Mouse (Mus musculus) embryonic facial prominence, embryonic 11.5 days (tissue): ENCODE data around the gene Fam83e. TPM values are rescaled to one million over a fixed set of nuclear protein-coding genes. Genes with fewer than 3 reads are reported as not detected.

ENCODE experiments used
- ATAC-seq: fragments of 200-750 bp; cut with Nextera tagmentation; replicated peaks from 2 replicates; pipeline ENCODE4 v1.8.0; 2017; ENCODE audit warnings: low read depth; ENCODE audit not compliant: insufficient number of reproducible peaks, low FRiP score, low TSS enrichment
- DNase-seq: peaks from one replicate; pipeline ENCODE4 v3.0.0-alpha.2; 2015; ENCODE audit warnings: low spot score
- H3K27ac ChIP-seq: fragments of 300-500 bp; sonication (generic); replicated peaks from 2 replicates; pipeline ENCODE4 v1.5.1; 2014; ENCODE audit warnings: mild to moderate bottlenecking, low read depth, low read length, control low read depth
- H3K27me3 ChIP-seq: fragments of 300-500 bp; sonication (generic); 2 replicates; pipeline ENCODE4 v1.6.1; 2014; ENCODE audit warnings: mild to moderate bottlenecking, low read length, moderate library complexity, mixed read lengths; ENCODE audit not compliant: control insufficient read depth, insufficient read depth
- H3K36me3 ChIP-seq: fragments of 300-500 bp; sonication (generic); replicated peaks from 2 replicates; pipeline ENCODE4 v1.6.1; 2014; ENCODE audit warnings: low read depth, mild to moderate bottlenecking, low read length, moderate library complexity, mixed read lengths; ENCODE audit not compliant: control insufficient read depth, insufficient read depth
- H3K4me1 ChIP-seq: fragments of 300-500 bp; sonication (generic); 2 replicates; pipeline ENCODE4 v1.6.1; 2014; ENCODE audit warnings: low read length, mixed read lengths; ENCODE audit not compliant: control insufficient read depth, insufficient read depth
- H3K4me2 ChIP-seq: fragments of 300-500 bp; sonication (generic); 2 replicates; pipeline ENCODE4 v1.6.1; 2014; ENCODE audit warnings: low read depth, mild to moderate bottlenecking, control low read depth, low read length, moderate library complexity
- H3K4me3 ChIP-seq: fragments of 300-500 bp; sonication (generic); 2 replicates; pipeline ENCODE4 v1.5.1; 2014; ENCODE audit warnings: low read depth, low read length, control low read depth
- H3K9ac ChIP-seq: fragments of 300-500 bp; sonication (generic); replicated peaks from 2 replicates; pipeline ENCODE4 v1.6.1; 2014; ENCODE audit warnings: mild to moderate bottlenecking, control low read depth, low read length
- H3K9me3 ChIP-seq: fragments of 300-500 bp; sonication (generic); replicated peaks from 2 replicates; pipeline ENCODE4 v1.6.1; 2016; ENCODE audit warnings: mild to moderate bottlenecking, low read length, inconsistent platforms, mixed read lengths; ENCODE audit not compliant: control insufficient read depth
- WGBS: fragments of 180-500 bp; shearing (Covaris S2); extraction: QIAGEN DNeasy Blood & Tissue Kit; methylation state at CpG from one replicate; pipeline ENCODE4 v1.1.7; 2014; 5-methylcytosine and 5-hydroxymethylcytosine counted together
- polyA plus RNA-seq: library from polyadenylated mRNA; unstranded; fragments of >200 nt; fragmentation: Nextera tagmentation; extraction: Ambion mirVana; gene quantifications from 2 replicates; pipeline ENCODE4 v1.2.1, GENCODE M21; 2014

Fam83e gene
- polyA plus RNA-seq, 1 experiment from 2014 or later = 0.21 TPM

GRCm38 (mm10) chr7:45713881-45714520, 7.0 kb upstream of the Fam83e start:
- WGBS = 89% methylated on average over 6 of the region's 6 CpGs
- H3K27ac ChIP-seq = no peak overlapping the region
- H3K36me3 ChIP-seq = peaks cover 11% of the 10 kb centered on the region
- no peak for ATAC-seq
- DNase-seq = no peak
- no peaks in the 10 kb centered on the region for H3K9me3 ChIP-seq
- peak overlapping the region; percentile 85; the same call in 1 of the 2 replicates for H3K4me2 ChIP-seq
- peak overlapping the region; percentile 28 for H3K9ac ChIP-seq
- no peaks in the 10 kb centered on the region for H3K27me3 ChIP-seq
- H3K4me3 ChIP-seq = peak overlapping the region; percentile 67; the same call in 1 of the 2 replicates
- peaks cover 10% of the 10 kb centered on the region for H3K4me1 ChIP-seq

- Histone ChIP-seq H3K4me2 (peak overlapping the region; percentile 85), H3K27me3 (no peaks in the 10 kb centered on the region), H3K27ac (no peak overlapping the region), H3K4me3 (peak overlapping the region; percentile 67), H3K9ac (peak overlapping the region; percentile 65), H3K9me3 (no peaks in the 10 kb centered on the region), H3K36me3 (peaks cover 13% of the 10 kb centered on the region), H3K4me1 (peaks cover 10% of the 10 kb centered on the region)
- 8% methylated on average over 14 of the region's 14 CpGs for WGBS
- ATAC-seq (no peak; the same call in none of the 2 replicates), DNase-seq (no peak)
These were observed 6.4 kb upstream of the Fam83e start for GRCm38 (mm10) chr7:45714630-45715089.

- DNase-seq (peak; percentile 98), ATAC-seq (peak; percentile 86)
- peaks cover 17% of the 10 kb centered on the region for H3K36me3 ChIP-seq
- H3K27me3 ChIP-seq = no peaks in the 10 kb centered on the region
- no peaks in the 10 kb centered on the region for H3K9me3 ChIP-seq
- H3K4me1 ChIP-seq = peaks cover 10% of the 10 kb centered on the region
- H3K9ac ChIP-seq = peak within 1 kb of the TSS; percentile 65
- H3K4me3 ChIP-seq = peak within 1 kb of the TSS; percentile 67
- peak within 1 kb of the TSS; percentile 85 for H3K4me2 ChIP-seq
- 8% methylated on average over 34 of the region's 34 CpGs for WGBS
- H3K27ac ChIP-seq = no peak within 1 kb of the TSS
These were observed 5.8 kb upstream of the Fam83e start, which contains the start of gene Rpl18 for GRCm38 (mm10) chr7:45715090-45715708. Gene Rpl18, plus strand, starts transcription at chr7:45715457.

GRCm38 (mm10) chr7:45715741-45716459, 5.1 kb upstream of the Fam83e start:
- Histone ChIP-seq H3K4me2 (peak overlapping the region; percentile 19), H3K4me1 (peaks cover 10% of the 10 kb centered on the region), H3K36me3 (peaks cover 21% of the 10 kb centered on the region), H3K9me3 (no peaks in the 10 kb centered on the region), H3K9ac (peak overlapping the region; percentile 5), H3K4me3 (no peak overlapping the region), H3K27ac (no peak overlapping the region), H3K27me3 (no peaks in the 10 kb centered on the region)
- ATAC-seq = no peak
- WGBS = 85% methylated on average over 19 of the region's 19 CpGs
- DNase-seq = no peak

- WGBS = 81% methylated on average over 3 of the region's 3 CpGs
- Histone ChIP-seq H3K4me3 (peak overlapping the region; percentile 87), H3K4me1 (peaks cover 10% of the 10 kb centered on the region), H3K9ac (no peak overlapping the region; the same call in 1 of the 2 replicates), H3K27ac (no peak overlapping the region), H3K36me3 (peaks cover 24% of the 10 kb centered on the region), H3K9me3 (no peaks in the 10 kb centered on the region), H3K4me2 (peak overlapping the region; percentile 71), H3K27me3 (no peaks in the 10 kb centered on the region)
- ATAC-seq (no peak), DNase-seq (no peak)
These were observed 4.6 kb upstream of the Fam83e start for GRCm38 (mm10) chr7:45716460-45716857.

- H3K4me1 ChIP-seq = peaks cover 10% of the 10 kb centered on the region
- peaks cover 21% of the 10 kb centered on the region for H3K36me3 ChIP-seq
- H3K27ac ChIP-seq = peak overlapping the region; percentile 48; the same call in 1 of the 2 replicates
These were observed 3.8 kb upstream of the Fam83e start for GRCm38 (mm10) chr7:45716952-45717917.

GRCm38 (mm10) chr7:45717918-45718297, 3.1 kb upstream of the Fam83e start, which contains the start of gene Sphk2:
Gene Sphk2, minus strand, starts transcription at chr7:45718002.
- no peaks in the 10 kb centered on the region for H3K9me3 ChIP-seq
- peak; percentile 39 for ATAC-seq
- no peaks in the 10 kb centered on the region for H3K27me3 ChIP-seq
- peak within 1 kb of the TSS; percentile 71 for H3K4me2 ChIP-seq
- DNase-seq = peak; percentile 100
- H3K4me1 ChIP-seq = peaks cover 10% of the 10 kb centered on the region
- peak within 1 kb of the TSS; percentile 70 for H3K27ac ChIP-seq
- peak within 1 kb of the TSS; percentile 87 for H3K4me3 ChIP-seq
- H3K9ac ChIP-seq = peak within 1 kb of the TSS; percentile 95
- peaks cover 20% of the 10 kb centered on the region for H3K36me3 ChIP-seq
- WGBS = under 1% methylated on average over 41 of the region's 41 CpGs

More at GRCm38 (mm10) chr7:45716952-45717917, 3.8 kb upstream of the Fam83e start:
- DNase-seq (no peak), ATAC-seq (peak; percentile 19)
- H3K4me2 ChIP-seq = peak overlapping the region; percentile 71
- 12% methylated on average over 31 of the region's 31 CpGs for WGBS
- H3K4me3 ChIP-seq = peak overlapping the region; percentile 87
- H3K9ac ChIP-seq = peak overlapping the region; percentile 78
- no peaks in the 10 kb centered on the region for H3K27me3 ChIP-seq
- H3K9me3 ChIP-seq = no peaks in the 10 kb centered on the region
